Mouse (Mus musculus) brain, embryonic 18.5 days (tissue): ENCODE data around the gene Kif28.
A peak's percentile ranks its signal among the peaks of the same experiment; 100 is the strongest.
"Not testable (repeated sequence)": the region's sequence is repeated elsewhere in the genome, so short reads cannot be mapped to it uniquely, and the experiment has no call there.

ENCODE experiments used
- DNase-seq: peaks from one replicate; pipeline ENCODE4 v3.0.0-alpha.2; 2012; ENCODE audit warnings: low read depth, low spot score

Gene Kif28

GRCm38 (mm10) chr1:179704150-179704549, 40.9 kb downstream of the Kif28 start:
- no peak for DNase-seq

- DNase-seq, result no peak
Measured at GRCm38 (mm10) chr1:179689479-179689878, 55.6 kb downstream of the Kif28 start.

GRCm38 (mm10) chr1:179688914-179689313, 56.2 kb downstream of the Kif28 start:
- DNase-seq, result no peak

- no peak for DNase-seq
Measured at GRCm38 (mm10) chr1:179688415-179688814, 56.7 kb downstream of the Kif28 start.

GRCm38 (mm10) chr1:179687966-179688365, 57.1 kb downstream of the Kif28 start:
- no peak for DNase-seq

GRCm38 (mm10) chr1:179687305-179687704, 57.8 kb downstream of the Kif28 start:
- no peak for DNase-seq

- DNase-seq, result no peak
Measured at GRCm38 (mm10) chr1:179686781-179687180, 58.3 kb downstream of the Kif28 start.

- DNase-seq, result no peak
Measured at GRCm38 (mm10) chr1:179686348-179686747, 58.7 kb downstream of the Kif28 start.

GRCm38 (mm10) chr1:179682753-179683152, 62.3 kb downstream of the Kif28 start:
- DNase-seq, result not testable (repeated sequence)

- DNase-seq, result no peak
Measured at GRCm38 (mm10) chr1:179679326-179679725, 65.7 kb downstream of the Kif28 start.

- no peak for DNase-seq
Measured at GRCm38 (mm10) chr1:179677031-179677430, 68.0 kb downstream of the Kif28 start.

GRCm38 (mm10) chr1:179674355-179674754, 70.7 kb downstream of the Kif28 start:
- no peak for DNase-seq

- no peak for DNase-seq
Measured at GRCm38 (mm10) chr1:179668836-179669537, 76.1 kb downstream of the Kif28 start.

GRCm38 (mm10) chr1:179668013-179668805, 76.9 kb downstream of the Kif28 start, which contains the start of gene Sccpdh:
Gene Sccpdh, plus strand, starts transcription at chr1:179668210.
- DNase-seq, result peak; percentile 39

GRCm38 (mm10) chr1:179667450-179667849, 77.6 kb downstream of the Kif28 start:
- DNase-seq, result no peak

- no peak for DNase-seq
Measured at GRCm38 (mm10) chr1:179666971-179667370, 78.1 kb downstream of the Kif28 start.

- no peak for DNase-seq
Measured at GRCm38 (mm10) chr1:179664309-179664930, 80.7 kb downstream of the Kif28 start.

- DNase-seq, result no peak
Measured at GRCm38 (mm10) chr1:179663065-179663464, 82.0 kb downstream of the Kif28 start.

- no peak for DNase-seq
Measured at GRCm38 (mm10) chr1:179651224-179651623, 93.8 kb downstream of the Kif28 start.

- DNase-seq, result no peak
Measured at GRCm38 (mm10) chr1:179650284-179650683, 94.8 kb downstream of the Kif28 start.

- DNase-seq, result no peak
Measured at GRCm38 (mm10) chr1:179649324-179649723, 95.7 kb downstream of the Kif28 start.

- not testable (repeated sequence) for DNase-seq
Measured at GRCm38 (mm10) chr1:179648678-179649077, 96.4 kb downstream of the Kif28 start.

GRCm38 (mm10) chr1:179645980-179646268, 99.1 kb downstream of the Kif28 start:
- no peak for DNase-seq
